Mouse (Mus musculus) lung, postnatal 36 days (tissue): Measurements from ENCODE around the gene Samd8.
A peak's percentile ranks its signal among the peaks of the same experiment; 100 is the strongest.

Experiments
- DNase-seq: peaks from one replicate; pipeline ENCODE4 v3.0.0; 2022; ENCODE audit warnings: mixed read lengths

Samd8 gene

GRCm38 (mm10) chr14:21830876-21831767, 80.8 kb downstream of the Samd8 start:
- DNase-seq = peak; percentile 97

- DNase-seq = peak; percentile 71
Measured at GRCm38 (mm10) chr14:21831830-21832403, 81.6 kb downstream of the Samd8 start.

- DNase-seq = no peak
Measured at GRCm38 (mm10) chr14:21838336-21839017, 88.1 kb downstream of the Samd8 start.

GRCm38 (mm10) chr14:21841819-21842592, 91.7 kb downstream of the Samd8 start:
- DNase-seq = no peak

- no peak for DNase-seq
Measured at GRCm38 (mm10) chr14:21843263-21843662, 92.9 kb downstream of the Samd8 start.

- DNase-seq = no peak
Measured at GRCm38 (mm10) chr14:21846827-21847380, 96.6 kb downstream of the Samd8 start.

GRCm38 (mm10) chr14:21847381-21848165, 97.2 kb downstream of the Samd8 start:
- peak; percentile 50 for DNase-seq
